Mouse (Mus musculus) thymus, adult 2 months (tissue): ENCODE results near the gene Sdr42e1.

Source experiments
- CTCF ChIP-seq: fragments of 200-500 bp; IDR thresholded peaks from 2 replicates; pipeline ENCODE4 v1.5.1; 2012; ENCODE audit warnings: mild to moderate bottlenecking, control low read depth, low read length, moderate library complexity, borderline replicate concordance; ENCODE audit not compliant: control insufficient read depth, poor library complexity, insufficient read depth; ENCODE audit errors: extremely low read depth
- POLR2A ChIP-seq: fragments of 200-500 bp; IDR thresholded peaks from 2 replicates; pipeline ENCODE4 v1.6.1; 2012; ENCODE audit warnings: mild to moderate bottlenecking, low read length, control low read depth, moderate library complexity; ENCODE audit not compliant: control insufficient read depth, poor library complexity, insufficient read depth; ENCODE audit errors: extremely low read depth

DNA sequence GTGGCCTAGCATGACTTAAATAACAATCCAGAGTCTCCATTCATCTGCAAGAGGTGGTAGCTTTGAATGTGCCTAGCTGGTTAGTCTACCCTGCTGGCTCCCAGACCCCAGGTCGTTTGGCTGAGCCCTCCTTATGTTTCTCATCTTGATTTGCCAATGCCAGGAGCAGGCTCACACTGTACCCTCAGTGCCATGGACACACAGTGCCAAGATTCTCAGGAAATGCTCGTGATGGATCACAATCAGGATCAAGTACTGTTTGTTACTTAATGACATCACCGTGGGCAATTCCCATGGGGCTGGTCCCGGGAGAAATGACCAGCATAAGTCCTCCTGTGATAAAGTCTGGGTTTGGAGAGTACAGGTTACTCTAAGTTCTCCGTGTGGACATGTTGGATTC lies 42.4 kb upstream of the Sdr42e1 start:
- TF ChIP-seq CTCF (no peak), POLR2A (no peak)
